Mouse (Mus musculus): ENCODE measurements around the gene Ahnak2. TPM values are rescaled to one million over a fixed set of nuclear protein-coding genes. Genes with fewer than 3 reads are reported as not detected.

The Ahnak2 gene
- polyA plus RNA-seq, 1 experiment: 25.8 TPM

- Histone ChIP-seq H3K4me1 (ENCODE audit: control insufficient read depth, insufficient read depth, low read length) (no peaks in the 10 kb centered on the region), H3K27me3 (ENCODE audit: control insufficient read depth, insufficient read depth, low read length, poor library complexity, severe bottlenecking) (no peaks in the 10 kb centered on the region), H3K4me3 (ENCODE audit: low read depth, low read length) (no peak overlapping the region), H3K36me3 (ENCODE audit: control insufficient read depth, insufficient read depth, low read length, poor library complexity, severe bottlenecking) (peaks cover 2% of the 10 kb centered on the region; the same call in 1 of the 2 replicates), H3K9me3 (replicated peaks; ENCODE audit: control insufficient read depth, insufficient read depth, low read length, poor library complexity, severe bottlenecking) (no peaks in the 10 kb centered on the region), H3K27ac (ENCODE audit: insufficient read depth, low read length) (no peak overlapping the region), H3K9ac (ENCODE audit: low read depth, poor library complexity, severe bottlenecking) (no peak overlapping the region)
- TF ChIP-seq POLR2A (IDR thresholded peaks at IDR 0.05; ENCODE audit: insufficient read depth, low read length) (no peak), EP300 (IDR thresholded peaks at IDR 0.05; ENCODE audit: insufficient read depth, low read depth, low read length) (no peak), CTCF (IDR thresholded peaks at IDR 0.05; ENCODE audit: low read depth, low read length) (no peak)
Observed at GRCm38 (mm10) chr12:112739023-112739568, 63.4 kb downstream of the Ahnak2 start.

GRCm38 (mm10) chr12:112738281-112739022 lies 64.0 kb downstream of the Ahnak2 start:
- no peak overlapping the region for H3K27ac ChIP-seq (ENCODE audit: insufficient read depth, low read length)
- peaks cover 2% of the 10 kb centered on the region; the same call in 1 of the 2 replicates for H3K36me3 ChIP-seq (ENCODE audit: control insufficient read depth, insufficient read depth, low read length, poor library complexity, severe bottlenecking)
- no peaks in the 10 kb centered on the region for H3K9me3 ChIP-seq (replicated peaks; ENCODE audit: control insufficient read depth, insufficient read depth, low read length, poor library complexity, severe bottlenecking)
- no peaks in the 10 kb centered on the region for H3K27me3 ChIP-seq (ENCODE audit: control insufficient read depth, insufficient read depth, low read length, poor library complexity, severe bottlenecking)
- no peak overlapping the region for H3K9ac ChIP-seq (ENCODE audit: low read depth, poor library complexity, severe bottlenecking)
- TF ChIP-seq CTCF (IDR thresholded peaks at IDR 0.05; ENCODE audit: low read depth, low read length) (no peak), POLR2A (IDR thresholded peaks at IDR 0.05; ENCODE audit: insufficient read depth, low read length) (no peak), EP300 (IDR thresholded peaks at IDR 0.05; ENCODE audit: insufficient read depth, low read depth, low read length) (no peak)
- H3K4me1 ChIP-seq (ENCODE audit: control insufficient read depth, insufficient read depth, low read length): no peaks in the 10 kb centered on the region
- H3K4me3 ChIP-seq (ENCODE audit: low read depth, low read length): no peak overlapping the region

GRCm38 (mm10) chr12:112737761-112738160 lies 64.7 kb downstream of the Ahnak2 start:
- H3K9ac ChIP-seq (ENCODE audit: low read depth, poor library complexity, severe bottlenecking): no peak overlapping the region
- H3K27me3 ChIP-seq (ENCODE audit: control insufficient read depth, insufficient read depth, low read length, poor library complexity, severe bottlenecking): no peaks in the 10 kb centered on the region
- H3K4me1 ChIP-seq (ENCODE audit: control insufficient read depth, insufficient read depth, low read length): no peaks in the 10 kb centered on the region
- TF ChIP-seq EP300 (IDR thresholded peaks at IDR 0.05; ENCODE audit: insufficient read depth, low read depth, low read length): no peak
- no peak for TF ChIP-seq POLR2A (IDR thresholded peaks at IDR 0.05; ENCODE audit: insufficient read depth, low read length)
- no peak for TF ChIP-seq CTCF (IDR thresholded peaks at IDR 0.05; ENCODE audit: low read depth, low read length)
- H3K27ac ChIP-seq (ENCODE audit: insufficient read depth, low read length): no peak overlapping the region
- no peaks in the 10 kb centered on the region for H3K9me3 ChIP-seq (replicated peaks; ENCODE audit: control insufficient read depth, insufficient read depth, low read length, poor library complexity, severe bottlenecking)
- H3K36me3 ChIP-seq (ENCODE audit: control insufficient read depth, insufficient read depth, low read length, poor library complexity, severe bottlenecking): peaks cover 2% of the 10 kb centered on the region; the same call in 1 of the 2 replicates
- no peak overlapping the region for H3K4me3 ChIP-seq (ENCODE audit: low read depth, low read length)

- H3K9ac ChIP-seq (ENCODE audit: low read depth, poor library complexity, severe bottlenecking): no peak overlapping the region
- H3K4me3 ChIP-seq (ENCODE audit: low read depth, low read length): no peak overlapping the region
- no peaks in the 10 kb centered on the region for H3K27me3 ChIP-seq (ENCODE audit: control insufficient read depth, insufficient read depth, low read length, poor library complexity, severe bottlenecking)
- no peak overlapping the region for H3K27ac ChIP-seq (ENCODE audit: insufficient read depth, low read length)
- H3K4me1 ChIP-seq (ENCODE audit: control insufficient read depth, insufficient read depth, low read length): no peaks in the 10 kb centered on the region
- H3K9me3 ChIP-seq (replicated peaks; ENCODE audit: control insufficient read depth, insufficient read depth, low read length, poor library complexity, severe bottlenecking): no peaks in the 10 kb centered on the region
- TF ChIP-seq EP300 (IDR thresholded peaks at IDR 0.05; ENCODE audit: insufficient read depth, low read depth, low read length) (no peak), CTCF (IDR thresholded peaks at IDR 0.05; ENCODE audit: low read depth, low read length) (no peak)
- peaks cover 2% of the 10 kb centered on the region; the same call in 1 of the 2 replicates for H3K36me3 ChIP-seq (ENCODE audit: control insufficient read depth, insufficient read depth, low read length, poor library complexity, severe bottlenecking)
Observed at GRCm38 (mm10) chr12:112737081-112737480, 65.4 kb downstream of the Ahnak2 start.

- Histone ChIP-seq H3K27ac (ENCODE audit: insufficient read depth, low read length) (no peak overlapping the region), H3K4me1 (ENCODE audit: control insufficient read depth, insufficient read depth, low read length) (no peaks in the 10 kb centered on the region), H3K36me3 (ENCODE audit: control insufficient read depth, insufficient read depth, low read length, poor library complexity, severe bottlenecking) (peaks cover 2% of the 10 kb centered on the region; the same call in 1 of the 2 replicates), H3K9me3 (replicated peaks; ENCODE audit: control insufficient read depth, insufficient read depth, low read length, poor library complexity, severe bottlenecking) (no peaks in the 10 kb centered on the region), H3K4me3 (ENCODE audit: low read depth, low read length) (no peak overlapping the region), H3K9ac (ENCODE audit: low read depth, poor library complexity, severe bottlenecking) (no peak overlapping the region), H3K27me3 (ENCODE audit: control insufficient read depth, insufficient read depth, low read length, poor library complexity, severe bottlenecking) (no peaks in the 10 kb centered on the region)
- TF ChIP-seq CTCF (IDR thresholded peaks at IDR 0.05; ENCODE audit: low read depth, low read length): no peak
- no peak for TF ChIP-seq EP300 (IDR thresholded peaks at IDR 0.05; ENCODE audit: insufficient read depth, low read depth, low read length)
- no peak for TF ChIP-seq POLR2A (IDR thresholded peaks at IDR 0.05; ENCODE audit: insufficient read depth, low read length)
Observed at GRCm38 (mm10) chr12:112736636-112736925, 65.9 kb downstream of the Ahnak2 start.

GRCm38 (mm10) chr12:112735896-112736635 lies 66.4 kb downstream of the Ahnak2 start:
- H3K27me3 ChIP-seq (ENCODE audit: control insufficient read depth, insufficient read depth, low read length, poor library complexity, severe bottlenecking): no peaks in the 10 kb centered on the region
- H3K36me3 ChIP-seq (ENCODE audit: control insufficient read depth, insufficient read depth, low read length, poor library complexity, severe bottlenecking): peaks cover 2% of the 10 kb centered on the region; the same call in 1 of the 2 replicates
- H3K4me1 ChIP-seq (ENCODE audit: control insufficient read depth, insufficient read depth, low read length): no peaks in the 10 kb centered on the region

More at GRCm38 (mm10) chr12:112735896-112736635, 66.4 kb downstream of the Ahnak2 start:
- Histone ChIP-seq H3K9me3 (replicated peaks; ENCODE audit: control insufficient read depth, insufficient read depth, low read length, poor library complexity, severe bottlenecking) (no peaks in the 10 kb centered on the region), H3K27ac (ENCODE audit: insufficient read depth, low read length) (no peak overlapping the region), H3K9ac (ENCODE audit: low read depth, poor library complexity, severe bottlenecking) (no peak overlapping the region), H3K4me3 (ENCODE audit: low read depth, low read length) (no peak overlapping the region)
- TF ChIP-seq CTCF (IDR thresholded peaks at IDR 0.05; ENCODE audit: low read depth, low read length): no peak
- TF ChIP-seq EP300 (IDR thresholded peaks at IDR 0.05; ENCODE audit: insufficient read depth, low read depth, low read length): no peak
- no peak for TF ChIP-seq POLR2A (IDR thresholded peaks at IDR 0.05; ENCODE audit: insufficient read depth, low read length)
